Mouse (Mus musculus) lung, postnatal 10 days (tissue): ENCODE data around the gene Mfsd4b2.

Experiments
- DNase-seq: peaks from one replicate; pipeline ENCODE4 v3.0.0; 2021

The Mfsd4b2 gene

GRCm38 (mm10) chr10:39888621-39889020 lies 38.1 kb downstream of the Mfsd4b2 start:
- no peak for DNase-seq
